Mouse (Mus musculus): ENCODE measurements around the gene Zfp952.
"Not testable (repeated sequence)": the region's sequence is repeated elsewhere in the genome, so short reads cannot be mapped to it uniquely, and the experiment has no call there.

The Zfp952 gene

GRCm38 (mm10) chr17:32992699-32993474 lies at the start of gene Zfp952:
Gene Zfp952, plus strand, starts transcription at chr17:32993129.
- peak; percentile 87 for DNase-seq

DNA sequence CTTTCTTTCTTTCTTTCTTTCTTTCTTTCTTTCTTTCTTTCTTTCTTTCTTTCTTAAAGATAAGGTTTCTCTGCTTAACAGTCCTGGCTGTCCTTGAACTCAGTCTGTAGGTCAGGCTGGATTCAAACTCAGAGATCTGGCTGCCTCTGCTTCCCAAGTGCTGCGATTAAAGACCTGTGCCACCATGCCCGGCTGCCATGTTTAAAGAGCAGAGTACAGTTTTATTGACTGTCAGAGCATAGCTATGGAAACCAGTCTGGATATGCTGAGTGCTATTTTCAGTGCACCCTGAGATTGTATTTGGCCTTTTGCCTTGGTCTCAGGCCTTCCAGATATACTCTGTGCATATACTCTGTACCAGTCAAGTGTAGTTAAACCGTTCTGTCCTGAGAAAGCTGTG lies 49.3 kb upstream of the Zfp952 start:
- DNase-seq = no peak

DNA sequence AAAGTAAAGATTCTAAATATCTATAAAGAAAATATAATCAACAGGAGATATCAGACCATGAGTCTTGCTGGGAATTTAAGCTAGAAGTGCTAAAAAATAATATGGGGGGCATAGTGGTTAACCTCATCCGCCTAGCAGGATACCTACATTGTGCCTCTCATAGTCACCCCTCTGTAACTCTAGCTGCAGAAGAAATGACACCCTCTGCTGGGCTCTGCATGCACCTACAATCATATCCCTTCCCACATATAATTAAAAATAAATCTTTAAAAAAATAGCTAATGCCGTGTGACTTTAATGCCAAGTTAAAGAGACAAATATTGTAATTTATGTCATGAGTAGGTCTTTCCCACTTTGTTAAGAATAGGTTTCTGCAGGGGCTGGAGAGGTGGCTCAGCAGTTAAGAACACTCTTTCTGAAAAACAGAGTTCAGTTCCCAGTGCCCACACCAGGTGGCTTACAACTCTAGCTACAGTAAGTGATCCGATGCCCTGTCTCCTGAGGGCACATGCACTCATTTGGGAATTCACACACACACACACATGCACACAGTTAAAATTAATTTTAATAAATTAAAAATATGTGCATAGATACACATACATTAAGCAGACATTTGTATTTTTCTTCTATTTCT lies 48.4 kb upstream of the Zfp952 start:
- DNase-seq = no peak

- peak; percentile 26 for DNase-seq
These were observed 46.2 kb upstream of the Zfp952 start for GRCm38 (mm10) chr17:32946716-32947115.

- DNase-seq = peak; percentile 100
These were observed 45.6 kb upstream of the Zfp952 start, which contains the start of gene Cyp4f13 for GRCm38 (mm10) chr17:32947215-32947914. Gene Cyp4f13, minus strand, starts transcription at chr17:32947402.

DNA sequence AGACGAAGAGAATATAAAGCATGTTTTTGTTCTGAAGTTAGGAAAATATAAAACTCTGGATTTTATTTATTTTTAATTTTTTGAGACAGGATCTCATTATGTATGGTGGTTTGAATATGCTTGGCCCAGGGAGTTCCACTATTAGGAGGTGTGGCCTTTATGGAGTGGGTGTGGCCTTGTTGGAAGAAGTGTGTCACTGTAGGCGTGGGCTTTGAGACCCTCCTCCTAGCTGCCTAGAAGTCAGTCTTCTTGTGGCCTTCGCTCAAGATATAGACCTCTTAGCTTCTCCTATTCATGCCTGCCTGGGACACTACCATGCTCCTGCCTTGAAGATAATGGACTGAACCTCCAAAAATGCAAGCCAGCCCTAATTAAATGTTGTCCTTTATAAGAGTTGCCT lies 42.8 kb upstream of the Zfp952 start:
- DNase-seq = no peak

DNA sequence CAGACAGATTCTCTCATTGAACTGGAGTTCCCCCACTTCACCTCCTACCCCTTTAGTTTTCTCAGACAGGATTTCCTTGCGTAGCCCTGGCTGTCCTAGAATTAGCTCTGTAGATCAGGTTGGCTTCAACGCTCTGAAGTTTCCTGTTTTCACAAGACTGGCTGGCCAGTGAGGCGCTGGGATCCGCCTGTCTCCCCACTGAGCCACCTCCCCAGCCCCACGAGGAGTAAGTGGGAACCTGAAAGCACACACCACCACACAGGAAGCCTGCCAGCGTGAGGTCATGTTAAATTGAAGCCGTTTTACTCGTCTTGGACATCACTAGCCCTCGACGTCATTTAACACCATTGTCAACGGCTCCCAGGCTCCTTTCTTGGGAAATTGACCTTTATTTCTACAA lies 41.9 kb upstream of the Zfp952 start:
- no peak for DNase-seq

DNA sequence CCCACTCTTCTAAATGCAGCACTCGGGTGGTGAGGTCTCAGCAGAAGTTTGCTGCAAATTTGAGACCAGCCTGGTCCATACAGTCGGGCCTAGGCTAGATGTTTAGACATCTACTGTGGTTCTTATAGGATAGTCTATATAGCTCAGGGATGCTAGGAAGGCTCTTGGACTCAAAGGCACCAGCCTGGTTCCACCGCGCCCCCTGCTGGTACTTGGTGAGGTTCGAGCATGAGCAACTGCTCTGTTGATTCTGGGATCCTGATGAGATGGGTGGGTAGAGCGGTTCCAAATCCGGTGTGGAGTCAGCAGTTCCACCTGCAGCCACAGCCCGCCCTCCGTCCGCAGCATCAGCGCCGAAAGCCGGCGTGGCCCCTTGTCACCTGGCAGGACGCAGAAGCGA lies 41.5 kb upstream of the Zfp952 start:
- DNase-seq = peak; percentile 91

GRCm38 (mm10) chr17:32965253-32965622 lies 27.7 kb upstream of the Zfp952 start:
- DNase-seq = peak; percentile 15

GRCm38 (mm10) chr17:32965623-32966290 lies 27.2 kb upstream of the Zfp952 start, which contains the start of gene Zfp472:
Gene Zfp472, plus strand, starts transcription at chr17:32965814.
- DNase-seq = peak; percentile 91

- DNase-seq = no peak
These were observed 11.6 kb upstream of the Zfp952 start for GRCm38 (mm10) chr17:32981361-32981760.

- no peak for DNase-seq
These were observed 6.6 kb upstream of the Zfp952 start for GRCm38 (mm10) chr17:32986301-32986700.

DNA sequence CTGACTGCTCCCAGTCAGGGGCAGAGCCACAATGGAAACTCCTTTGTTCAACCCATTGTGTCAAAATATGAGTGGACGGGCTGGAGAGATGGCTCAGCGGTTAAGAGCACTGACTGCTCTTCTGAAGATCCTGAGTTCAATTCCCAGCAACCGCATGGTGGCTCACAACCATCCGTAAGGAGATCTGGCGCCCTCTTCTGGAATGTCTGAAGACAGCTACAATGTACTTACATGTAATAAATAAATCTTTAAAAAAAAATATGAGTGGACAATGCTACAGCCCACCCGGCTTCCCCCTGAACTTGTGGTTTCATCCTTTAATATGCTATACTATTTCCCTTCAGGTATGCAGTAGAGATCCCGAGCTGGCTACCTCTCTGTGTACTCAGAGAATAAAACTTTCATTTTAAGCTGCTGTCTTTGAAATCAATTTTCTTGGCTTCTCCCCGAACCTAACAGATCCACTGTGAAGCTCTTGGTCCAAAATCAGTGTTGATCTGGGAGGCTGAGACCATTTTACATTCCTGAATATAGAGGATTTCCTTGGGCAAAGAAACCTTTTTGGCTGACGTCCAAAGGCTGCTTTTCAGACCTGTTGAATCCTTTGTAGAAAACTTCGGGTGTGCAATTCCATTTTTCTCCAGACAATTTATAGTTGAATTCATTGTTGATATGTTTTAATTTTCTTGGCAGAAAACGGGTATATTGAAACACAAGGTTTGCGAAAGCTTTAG lies 797 bp upstream of the Zfp952 start:
- DNase-seq = peak; percentile 45

DNA sequence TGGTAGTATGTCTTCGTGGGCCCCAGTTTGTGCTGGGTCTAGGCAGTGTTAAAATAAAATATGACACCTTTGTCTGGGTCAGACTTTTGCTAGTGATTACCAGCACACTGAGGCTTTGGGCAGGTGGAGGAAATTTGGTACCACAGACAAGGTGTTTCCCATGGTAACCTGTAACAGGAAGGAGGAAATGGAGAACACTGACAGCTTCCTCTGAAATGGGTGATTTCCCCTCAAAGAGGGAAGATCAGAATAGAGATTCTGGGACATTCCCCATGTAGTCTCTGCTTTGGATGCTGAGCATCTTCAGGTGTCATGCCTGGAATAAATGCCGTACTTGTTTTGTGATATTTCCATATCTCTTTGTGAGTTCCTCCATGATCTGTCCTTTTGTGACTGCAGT lies 5.6 kb downstream of the Zfp952 start:
- no peak for DNase-seq

GRCm38 (mm10) chr17:33008337-33008736 lies 15.4 kb downstream of the Zfp952 start:
- no peak for DNase-seq

DNA sequence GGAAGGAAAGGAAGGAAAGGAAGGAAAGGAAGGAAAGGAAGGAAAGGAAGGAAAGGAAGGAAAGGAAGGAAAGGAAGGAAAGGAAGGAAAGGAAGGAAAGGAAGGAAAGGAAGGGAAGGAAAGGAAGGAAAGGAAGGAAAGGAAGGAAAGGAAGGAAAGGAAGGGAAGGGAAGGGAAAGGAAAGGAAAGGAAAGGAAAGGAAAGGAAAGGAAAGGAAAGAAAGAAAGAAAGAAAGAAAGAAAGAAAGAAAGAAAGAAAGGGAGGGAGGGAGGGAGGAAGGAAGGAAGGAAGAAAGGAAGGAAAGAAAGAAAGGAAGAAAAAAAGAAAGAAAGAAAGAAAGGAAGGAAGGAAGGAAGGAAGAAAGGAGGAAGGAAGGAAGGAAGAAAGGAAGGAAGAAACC lies 27.5 kb downstream of the Zfp952 start:
- DNase-seq = not testable (repeated sequence)

DNA sequence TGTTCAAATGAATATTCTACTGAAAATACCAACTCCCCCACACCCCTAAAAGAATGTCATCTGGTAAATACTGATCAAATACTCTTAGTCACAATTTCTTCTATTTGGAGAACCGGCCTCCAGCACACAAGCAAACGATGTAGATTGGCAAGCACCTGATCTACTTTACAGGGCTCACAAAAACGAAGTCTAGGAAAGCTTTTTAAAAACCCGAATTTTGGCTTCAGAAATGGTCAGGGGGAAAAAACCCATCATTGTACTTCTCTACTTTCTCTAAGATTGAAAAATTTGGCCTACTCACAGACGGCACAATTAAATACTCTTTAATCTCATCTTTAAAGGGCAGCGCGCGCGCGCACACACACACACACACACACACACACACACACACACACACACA lies 39.4 kb downstream of the Zfp952 start:
- DNase-seq = no peak

GRCm38 (mm10) chr17:33032900-33033891 lies 40.3 kb downstream of the Zfp952 start, which contains the start of gene Zfp763:
Gene Zfp763, minus strand, starts transcription at chr17:33033402.
- peak; percentile 72 for DNase-seq

Data from lung, postnatal 14 days (tissue).